Mouse (Mus musculus): ENCODE results near the gene Cfap52.

- TF ChIP-seq CTCF (IDR thresholded peaks at IDR 0.05) (no peak), EP300 (IDR thresholded peaks at IDR 0.05) (no peak)
Measured at GRCm38 (mm10) chr11:67954413-67954812, 11.0 kb downstream of the Cfap52 start.

Data from lung, postnatal 0 days (tissue).